Mouse (Mus musculus): ENCODE results near the gene Mtf1. TPM values are rescaled to one million over a fixed set of nuclear protein-coding genes. Genes with fewer than 3 reads are reported as not detected.

Gene Mtf1
- polyA plus RNA-seq, 1 experiment from 2014 or later, result 8.3 TPM

DNA sequence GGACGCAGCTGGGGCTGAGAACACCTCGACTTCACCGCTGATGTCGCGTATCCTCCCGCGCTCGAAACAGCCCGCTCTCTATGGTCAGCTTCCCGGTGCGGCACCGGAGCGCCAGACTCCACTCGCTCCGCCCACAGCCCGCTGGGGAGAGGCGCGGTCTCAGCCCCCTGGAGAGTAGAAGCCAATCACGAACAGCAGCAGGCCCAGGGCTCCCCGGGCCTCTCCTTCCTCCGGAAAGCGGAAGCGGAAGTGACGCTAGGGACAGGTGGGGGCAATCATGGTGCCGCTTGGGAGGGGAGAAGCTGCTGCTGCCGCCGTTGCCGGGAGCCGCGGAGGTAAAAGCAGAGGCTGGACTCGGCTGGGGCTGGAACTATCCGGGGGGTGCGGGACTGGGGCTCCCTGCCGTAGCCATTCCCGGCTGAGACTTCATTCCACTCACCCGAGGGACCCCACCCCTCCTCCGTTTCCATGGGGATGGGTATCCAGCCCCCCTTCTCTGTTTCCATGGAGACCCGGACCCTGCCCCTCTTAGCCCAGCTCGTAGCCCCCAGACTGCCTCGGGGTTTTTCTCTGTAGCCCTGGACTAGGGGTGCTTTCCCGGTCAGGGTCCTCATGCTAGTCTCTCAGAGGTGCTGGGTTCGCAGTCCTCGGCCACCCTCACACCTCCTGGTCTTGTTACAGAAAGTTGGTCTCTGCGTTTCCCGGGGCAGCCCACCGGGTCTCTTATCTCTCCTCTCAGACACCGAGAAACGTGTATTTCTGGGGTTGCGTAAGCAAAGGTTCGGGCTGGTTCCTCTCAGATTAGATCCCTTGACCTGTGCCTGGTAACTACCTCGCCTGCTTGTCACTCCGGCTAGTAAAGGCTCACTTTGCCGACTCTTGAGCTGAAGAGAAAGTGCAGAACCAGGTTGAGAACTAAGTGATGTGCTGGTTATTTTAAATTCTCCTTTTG, 681 bp downstream of the Mtf1 start:
- no peak for TF ChIP-seq CTCF (IDR thresholded peaks at IDR 0.05)
- POLR2A ChIA-PET, result interaction anchor here (1.0 kb wide), 1 partner anchor 47 kb away, joined by 6 read pairs; the partner anchor contains the start of gene Yrdc
- DNase-seq (ENCODE audit: low read depth, low spot score) (peak; percentile 69), ATAC-seq (peak; percentile 98)
- in situ Hi-C loops (cut with MboI; ENCODE audit: low pct_unique_long_range_greater_than_20kb), result no loop called here
- H3K27me3 ChIP-seq, result no peaks in the 10 kb centered on the region
- CTCF ChIA-PET, result interaction anchor here (0.7 to 1.4 kb wide), 4 partner anchors 10 to 69 kb away, joined by 3 to 7 read pairs (median 3); no protein-coding TSS in a partner anchor

DNA sequence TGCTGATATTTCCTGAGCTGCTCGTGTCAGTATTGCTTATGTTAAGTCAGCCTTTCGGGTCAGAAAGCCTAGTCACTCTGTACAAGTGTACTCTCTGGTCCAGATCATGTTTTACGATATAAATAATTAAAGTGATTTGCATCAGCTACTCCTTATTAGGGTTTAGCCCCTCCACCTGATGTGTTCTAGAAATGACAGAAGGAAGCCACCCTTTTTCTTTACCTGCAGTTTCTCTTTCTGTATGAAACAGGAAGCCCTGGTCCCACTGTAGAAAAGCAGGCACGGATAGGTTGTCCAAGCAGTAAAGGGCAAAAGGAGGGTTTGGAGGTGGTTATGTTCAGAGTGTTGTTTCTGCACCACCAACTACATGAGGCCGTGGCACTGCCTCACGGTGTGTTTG, 1.5 kb downstream of the Mtf1 start:
- CTCF ChIA-PET, result interaction anchor here (1.1 kb wide), 1 partner anchor 44 kb away, joined by 3 read pairs; no protein-coding TSS in a partner anchor
- ATAC-seq (no peak), DNase-seq (ENCODE audit: low read depth, low spot score) (no peak)
- in situ Hi-C loops (cut with MboI; ENCODE audit: low pct_unique_long_range_greater_than_20kb), result no loop called here
- no peaks in the 10 kb centered on the region for H3K27me3 ChIP-seq
- POLR2A ChIA-PET, result no interaction called here
- TF ChIP-seq CTCF (IDR thresholded peaks at IDR 0.05), result no peak

DNA sequence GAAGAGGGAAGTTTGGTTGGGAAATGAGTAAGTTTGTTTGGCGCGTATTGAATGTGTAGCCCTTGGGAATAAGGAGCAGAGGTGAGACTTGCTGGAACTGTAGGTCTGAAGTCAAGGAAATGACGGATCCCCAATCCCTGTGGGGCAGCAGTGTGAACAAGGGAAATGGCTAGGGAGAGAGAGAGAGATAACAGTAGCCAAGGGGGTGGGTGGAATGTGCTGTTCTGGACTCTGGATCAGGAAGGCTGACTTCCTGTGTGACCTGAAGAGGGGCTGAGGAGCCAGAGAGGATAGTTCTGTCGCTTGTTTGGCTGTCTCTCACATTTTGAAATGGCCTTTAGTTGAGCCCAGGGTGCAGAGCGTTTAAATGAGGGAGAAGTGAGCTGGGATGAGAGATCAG, 6.6 kb downstream of the Mtf1 start:
- DNase-seq (ENCODE audit: low read depth, low spot score) (no peak), ATAC-seq (no peak)
- ChIA-PET CTCF (no interaction called here), POLR2A (no interaction called here)
- in situ Hi-C loops (cut with MboI; ENCODE audit: low pct_unique_long_range_greater_than_20kb), result no loop called here
- H3K27me3 ChIP-seq, result no peaks in the 10 kb centered on the region
- TF ChIP-seq CTCF (IDR thresholded peaks at IDR 0.05), result no peak

DNA sequence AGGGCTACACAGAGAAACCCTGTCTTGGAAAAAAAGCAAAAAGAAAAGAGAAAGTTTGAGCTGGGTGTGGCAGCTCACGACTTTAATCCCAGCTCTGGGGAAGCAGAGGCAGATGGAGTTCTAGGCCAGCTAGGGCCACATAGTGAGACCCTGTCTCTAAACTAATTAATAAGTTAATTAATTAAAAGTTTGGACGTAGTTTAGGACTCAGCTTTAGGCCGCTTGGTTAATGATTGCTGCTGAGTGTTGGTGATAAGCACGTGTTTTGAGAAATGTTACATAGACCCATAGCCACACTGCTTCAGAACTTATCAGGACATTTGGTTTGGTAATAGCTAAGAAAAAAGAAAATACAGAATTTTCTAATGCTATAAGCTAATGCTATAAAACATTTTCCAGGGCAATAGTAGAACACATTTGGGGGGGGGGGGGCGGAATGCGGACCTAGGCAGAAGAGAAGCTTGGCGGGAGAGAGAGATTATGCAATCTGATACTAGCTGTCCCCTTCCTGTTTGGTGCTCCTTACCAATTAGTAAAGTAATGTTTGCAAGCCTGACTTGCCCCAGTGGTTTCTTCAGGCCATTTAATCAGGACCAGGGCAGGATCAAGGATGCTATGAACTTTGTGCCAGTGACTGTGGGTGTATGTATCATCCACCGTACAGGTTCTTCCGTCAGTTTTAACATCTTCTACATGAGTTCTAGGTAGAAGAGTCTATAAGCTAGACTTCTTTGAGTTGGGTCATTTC, 7.4 kb downstream of the Mtf1 start:
- no peak for TF ChIP-seq CTCF (IDR thresholded peaks at IDR 0.05)
- no peaks in the 10 kb centered on the region for H3K27me3 ChIP-seq
- ChIA-PET CTCF (no interaction called here), POLR2A (interaction anchor here (0.7 kb wide), 1 partner anchor 38 kb away, joined by 3 read pairs; no protein-coding TSS in a partner anchor)
- in situ Hi-C loops (cut with MboI; ENCODE audit: low pct_unique_long_range_greater_than_20kb), result no loop called here
- DNase-seq (ENCODE audit: low read depth, low spot score) (no peak), ATAC-seq (no peak)

DNA sequence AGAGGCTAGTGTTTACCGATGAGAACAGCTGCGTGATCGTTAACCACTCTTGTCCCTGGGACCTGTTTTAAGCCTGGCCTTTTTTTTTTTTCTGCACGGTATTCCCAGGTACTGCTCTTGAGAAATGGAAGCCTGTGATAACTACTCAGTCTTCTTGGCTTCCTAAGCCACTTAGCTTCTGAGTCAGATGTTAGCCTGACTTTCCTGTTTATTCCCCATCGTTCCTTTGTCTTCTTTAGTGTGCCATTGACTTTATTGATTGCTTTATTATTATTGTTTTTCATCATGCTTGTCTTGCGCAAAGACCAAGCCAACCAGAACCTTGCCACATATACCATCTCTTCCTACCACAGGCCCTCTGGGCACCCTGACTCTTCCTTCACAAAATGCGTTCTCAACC, 8.2 kb downstream of the Mtf1 start:
- in situ Hi-C loops (cut with MboI; ENCODE audit: low pct_unique_long_range_greater_than_20kb), result no loop called here
- ChIA-PET POLR2A (interaction anchor here (0.7 kb wide), 1 partner anchor 38 kb away, joined by 3 read pairs; no protein-coding TSS in a partner anchor), CTCF (interaction anchor here (0.9 kb wide), 1 partner anchor 9 kb away, joined by 3 read pairs; no protein-coding TSS in a partner anchor)
- ATAC-seq (no peak), DNase-seq (ENCODE audit: low read depth, low spot score) (no peak)
- H3K27me3 ChIP-seq, result no peaks in the 10 kb centered on the region
- TF ChIP-seq CTCF (IDR thresholded peaks at IDR 0.05), result no peak

DNA sequence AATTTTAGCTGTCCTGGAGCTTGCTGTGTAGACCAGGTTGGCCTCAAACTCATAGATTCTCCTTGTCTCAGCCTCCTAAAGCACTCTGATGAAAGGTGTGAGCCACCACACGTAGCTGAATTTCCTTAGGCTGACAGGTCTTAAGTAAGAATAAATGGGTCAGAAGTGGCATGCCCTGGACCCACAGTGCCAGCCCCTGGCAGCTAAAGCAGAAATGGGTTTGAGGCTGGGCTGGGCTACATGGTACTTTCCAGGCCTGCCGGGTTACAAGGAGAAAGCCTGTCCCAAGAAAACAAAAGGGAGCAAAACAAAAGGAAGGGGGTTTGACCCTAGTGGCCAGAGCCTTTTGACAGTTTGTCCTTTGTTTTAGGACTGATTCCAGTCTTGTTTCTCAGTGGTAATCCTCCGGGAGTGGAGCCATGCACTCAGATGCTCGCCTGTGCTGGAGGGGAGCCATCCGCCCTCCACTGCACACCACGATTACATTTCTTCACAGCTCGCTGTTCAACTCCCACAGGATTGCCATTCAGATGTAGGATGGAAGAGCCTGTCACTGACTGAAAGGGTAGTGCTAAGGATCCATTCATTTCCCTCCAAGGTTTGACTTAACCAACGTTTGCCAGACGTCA, 9.6 kb downstream of the Mtf1 start:
- DNase-seq (ENCODE audit: low read depth, low spot score), result no peak
- ChIA-PET POLR2A (no interaction called here), CTCF (no interaction called here)
- no peak for ATAC-seq
- no peak for TF ChIP-seq CTCF (IDR thresholded peaks at IDR 0.05)
- in situ Hi-C loops (cut with MboI; ENCODE audit: low pct_unique_long_range_greater_than_20kb), result no loop called here
- no peaks in the 10 kb centered on the region for H3K27me3 ChIP-seq

DNA sequence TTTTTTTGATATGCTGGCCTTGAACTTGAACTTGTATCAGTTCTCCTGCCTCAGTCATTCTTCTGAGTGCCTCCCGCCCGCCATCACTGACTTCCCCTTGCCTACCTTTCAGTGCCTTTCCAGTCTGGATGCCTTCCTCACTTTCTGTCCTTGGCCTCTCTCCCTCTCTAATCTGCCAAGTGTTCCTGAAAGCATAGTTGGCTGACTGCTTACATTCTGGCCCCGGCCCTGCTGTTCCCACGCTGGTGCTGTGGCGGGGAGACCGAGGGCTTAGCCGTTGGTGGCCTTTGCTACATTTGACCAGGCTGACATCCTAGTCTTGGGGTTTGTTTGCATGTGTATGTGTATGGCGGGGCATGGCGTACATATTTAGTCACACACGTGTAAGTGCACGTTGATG, 14.0 kb downstream of the Mtf1 start:
- CTCF ChIA-PET, result no interaction called here
- in situ Hi-C loops (cut with MboI; ENCODE audit: low pct_unique_long_range_greater_than_20kb), result no loop called here
- ATAC-seq, result no peak
- POLR2A ChIA-PET, result no interaction called here
- DNase-seq (ENCODE audit: low read depth, low spot score), result no peak
- H3K27me3 ChIP-seq, result no peaks in the 10 kb centered on the region
- no peak for TF ChIP-seq CTCF (IDR thresholded peaks at IDR 0.05)

DNA sequence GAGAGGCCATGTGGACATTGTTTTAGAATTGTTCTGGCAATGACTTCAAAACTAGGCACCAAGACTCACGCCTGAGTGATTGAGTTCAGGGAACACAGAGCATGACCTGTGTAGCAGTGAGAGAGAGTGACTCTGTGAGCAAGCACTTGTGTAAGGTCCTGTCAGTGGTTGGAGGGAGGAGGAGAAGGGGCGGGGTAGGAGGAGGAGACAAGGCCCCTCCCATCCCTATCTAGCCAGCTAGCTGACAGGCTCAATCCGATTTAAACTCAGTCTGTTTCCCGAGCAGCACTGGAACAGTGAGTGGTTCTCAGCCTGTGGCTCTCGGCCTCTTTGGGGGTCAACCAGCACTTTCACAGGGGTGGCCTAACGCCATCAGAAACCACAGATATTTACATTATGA, 15.9 kb downstream of the Mtf1 start:
- DNase-seq (ENCODE audit: low read depth, low spot score), result no peak
- in situ Hi-C loops (cut with MboI; ENCODE audit: low pct_unique_long_range_greater_than_20kb), result no loop called here
- POLR2A ChIA-PET, result no interaction called here
- no peak for TF ChIP-seq CTCF (IDR thresholded peaks at IDR 0.05)
- ATAC-seq, result peak; percentile 78
- H3K27me3 ChIP-seq, result no peaks in the 10 kb centered on the region
- CTCF ChIA-PET, result no interaction called here

DNA sequence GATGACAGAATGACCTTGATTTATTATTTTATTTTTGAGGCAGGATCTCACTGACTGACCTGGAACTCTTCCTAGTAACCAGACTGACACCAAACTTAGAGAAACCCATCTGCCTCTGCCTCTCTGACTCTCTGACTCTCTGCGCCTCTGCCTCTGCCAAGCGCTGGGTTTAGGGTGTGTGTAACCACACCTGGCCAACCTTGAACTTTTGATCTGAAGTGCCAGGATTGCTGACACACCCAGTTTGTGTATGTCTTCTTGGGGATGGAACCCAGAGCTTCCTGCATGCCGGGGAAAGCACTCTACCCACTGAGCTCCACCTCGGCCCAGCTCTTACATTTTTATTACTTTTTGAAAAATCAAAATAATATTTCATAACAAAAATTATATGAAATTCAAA, 16.9 kb downstream of the Mtf1 start:
- ChIA-PET POLR2A (no interaction called here), CTCF (no interaction called here)
- no peak for TF ChIP-seq CTCF (IDR thresholded peaks at IDR 0.05)
- in situ Hi-C loops (cut with MboI; ENCODE audit: low pct_unique_long_range_greater_than_20kb), result no loop called here
- DNase-seq (ENCODE audit: low read depth, low spot score) (no peak), ATAC-seq (no peak)
- no peaks in the 10 kb centered on the region for H3K27me3 ChIP-seq

DNA sequence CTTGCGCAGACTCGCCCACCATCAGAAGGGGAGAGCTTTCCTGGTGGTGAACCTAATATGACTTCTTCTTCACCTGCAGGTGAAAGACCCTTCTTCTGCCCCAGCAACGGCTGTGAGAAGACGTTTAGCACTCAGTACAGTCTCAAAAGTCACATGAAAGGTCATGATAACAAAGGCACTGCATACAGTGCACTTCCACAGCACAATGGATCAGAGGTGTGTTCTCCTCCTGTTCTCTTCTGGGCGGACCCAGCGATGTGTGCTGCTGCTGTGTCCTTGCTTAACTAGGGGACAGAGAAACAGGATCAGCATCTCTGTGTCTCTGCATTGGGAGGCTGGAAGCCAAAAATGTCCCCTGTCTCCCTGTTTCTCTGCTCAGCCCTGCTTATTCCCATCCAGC, 23.1 kb downstream of the Mtf1 start:
- no peaks in the 10 kb centered on the region for H3K27me3 ChIP-seq
- in situ Hi-C loops (cut with MboI; ENCODE audit: low pct_unique_long_range_greater_than_20kb), result no loop called here
- ChIA-PET CTCF (no interaction called here), POLR2A (no interaction called here)
- DNase-seq (ENCODE audit: low read depth, low spot score) (no peak), ATAC-seq (no peak)
- TF ChIP-seq CTCF (IDR thresholded peaks at IDR 0.05), result no peak
